Mouse (Mus musculus) left cerebral cortex, adult 6 months (tissue): ENCODE results near the gene Foxl2. TPM values are rescaled to one million over a fixed set of nuclear protein-coding genes. Genes with fewer than 3 reads are reported as not detected.

Experiments used
- long read RNA-seq, 2 experiments: library from polyadenylated mRNA; unstranded; transcript quantifications; one replicate each; pipeline ENCODE4 v2.0.0; 2019 to 2020
- polyA plus RNA-seq: library from polyadenylated mRNA; unstranded; fragments of <200 nt; fragmentation: Nextera tagmentation; gene quantifications from 2 replicates; pipeline ENCODE4 v1.2.3, GENCODE M21; 2021

The Foxl2 gene
- 0.10 and 0.24 TPM in 2 replicates for polyA plus RNA-seq
- long read RNA-seq, experiment 1, result 0 reads
- long read RNA-seq, experiment 2, result 0 reads

GRCm38 (mm10) chr9:98955103-98955715 lies at the start of gene Foxl2:
Foxl2 (plus strand) TSS chr9:98955288.

GRCm38 (mm10) chr9:98985800-98986475 lies 30.9 kb downstream of the Foxl2 start, which contains the start of gene Faim:
Faim (plus strand) TSS chr9:98986373.

Other genes with a start within 250 kb of the Foxl2 start
- not detected in 2 replicates for gene Prr23a1, start 112.8 kb upstream of the Foxl2 start, polyA plus RNA-seq
- not detected in 2 replicates for gene Prr23a2, start 98.8 kb upstream of the Foxl2 start, polyA plus RNA-seq
- not detected in 2 replicates for gene Prr23a3, start 90.5 kb upstream of the Foxl2 start, polyA plus RNA-seq
- not detected in 2 replicates for gene 7420426K07Rik, start 52.2 kb upstream of the Foxl2 start, polyA plus RNA-seq
- 58.6 and 65.6 TPM in 2 replicates for gene Faim, start 31.1 kb downstream of the Foxl2 start, polyA plus RNA-seq
- gene Gm1123, start 80.4 kb downstream of the Foxl2 start, polyA plus RNA-seq, result 0.12 TPM in 1 of 2 replicates, not detected in the other
- 3.0 and 4.2 TPM in 2 replicates for gene Pik3cb, start 185.3 kb downstream of the Foxl2 start, polyA plus RNA-seq